Mouse (Mus musculus) liver, embryonic 14.5 days (tissue): ENCODE results near the gene Wnt7a.

ENCODE experiments used
- CTCF ChIP-seq: IDR thresholded peaks from 2 replicates; pipeline ENCODE4 v1.5.1; 2016; ENCODE audit warnings: antibody characterized with exemption, low read depth, control low read depth
- EP300 ChIP-seq: IDR thresholded peaks from 2 replicates; pipeline ENCODE4 v1.6.1; 2016; ENCODE audit warnings: antibody characterized with exemption, low read depth

DNA sequence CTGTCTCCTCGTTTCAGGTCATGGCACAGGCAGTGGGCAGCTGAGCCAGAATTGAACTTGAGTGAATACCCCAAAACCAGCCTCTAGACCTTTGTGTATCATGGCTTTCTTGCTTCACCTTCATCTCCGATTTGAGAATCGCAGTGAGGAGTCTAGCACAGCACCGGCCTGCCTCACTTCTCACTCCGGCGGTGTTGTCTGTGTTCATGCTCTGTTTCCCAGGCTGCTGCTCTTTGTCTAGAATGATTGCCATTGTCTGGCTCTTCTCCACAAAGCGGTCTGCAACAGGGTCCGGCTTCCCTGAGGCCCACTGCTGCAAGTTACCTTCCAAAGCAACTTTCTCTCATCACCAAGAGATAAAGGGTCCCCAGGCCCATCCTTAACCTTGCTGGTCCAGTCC lies 79.3 kb downstream of the Wnt7a start:
- TF ChIP-seq CTCF (no peak), EP300 (no peak)
